Mouse (Mus musculus) thymus, adult 2 months (tissue): ENCODE results near the gene Sptbn4.

Experiments used
- CTCF ChIP-seq: fragments of 200-500 bp; IDR thresholded peaks from 2 replicates; pipeline ENCODE4 v1.5.1; 2012; ENCODE audit warnings: mild to moderate bottlenecking, control low read depth, low read length, moderate library complexity, borderline replicate concordance; ENCODE audit not compliant: control insufficient read depth, poor library complexity, insufficient read depth; ENCODE audit errors: extremely low read depth
- POLR2A ChIP-seq: fragments of 200-500 bp; IDR thresholded peaks from 2 replicates; pipeline ENCODE4 v1.6.1; 2012; ENCODE audit warnings: mild to moderate bottlenecking, low read length, control low read depth, moderate library complexity; ENCODE audit not compliant: control insufficient read depth, poor library complexity, insufficient read depth; ENCODE audit errors: extremely low read depth

DNA sequence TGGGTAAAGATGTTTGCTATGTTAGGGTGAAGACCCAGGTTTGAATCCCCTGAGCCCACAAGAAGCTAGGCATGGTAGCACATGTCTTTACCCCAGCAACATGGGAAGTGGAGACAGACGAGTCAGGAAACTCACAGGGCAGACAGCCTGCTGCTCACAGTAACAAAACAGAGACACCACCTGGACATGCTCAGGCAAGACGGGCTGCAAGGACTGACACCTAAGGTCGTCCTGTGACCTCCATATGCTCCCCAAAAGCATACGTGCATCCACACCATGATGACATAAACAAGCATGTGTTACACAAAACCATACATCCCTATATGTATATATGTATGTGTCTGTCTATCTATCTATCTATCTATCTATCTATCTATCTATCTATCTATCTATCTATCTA is 65.9 kb downstream of the Sptbn4 start:
- TF ChIP-seq CTCF = no peak
- TF ChIP-seq POLR2A = no peak
